Mouse (Mus musculus) testis, adult 2 months (tissue): ENCODE measurements around the gene Ppp1r21.

Source experiments
- CTCF ChIP-seq: fragments of 200-500 bp; IDR thresholded peaks from 2 replicates; pipeline ENCODE4 v1.5.1; 2012; ENCODE audit warnings: low read depth, mild to moderate bottlenecking, inconsistent platforms, low read length, moderate library complexity; ENCODE audit not compliant: control insufficient read depth, insufficient read depth, insufficient replicate concordance
- POLR2A ChIP-seq: fragments of 200-500 bp; IDR thresholded peaks from 2 replicates; pipeline ENCODE4 v1.6.1; 2012; ENCODE audit warnings: low read depth, mild to moderate bottlenecking, inconsistent platforms, low read length, moderate library complexity; ENCODE audit not compliant: control insufficient read depth

DNA sequence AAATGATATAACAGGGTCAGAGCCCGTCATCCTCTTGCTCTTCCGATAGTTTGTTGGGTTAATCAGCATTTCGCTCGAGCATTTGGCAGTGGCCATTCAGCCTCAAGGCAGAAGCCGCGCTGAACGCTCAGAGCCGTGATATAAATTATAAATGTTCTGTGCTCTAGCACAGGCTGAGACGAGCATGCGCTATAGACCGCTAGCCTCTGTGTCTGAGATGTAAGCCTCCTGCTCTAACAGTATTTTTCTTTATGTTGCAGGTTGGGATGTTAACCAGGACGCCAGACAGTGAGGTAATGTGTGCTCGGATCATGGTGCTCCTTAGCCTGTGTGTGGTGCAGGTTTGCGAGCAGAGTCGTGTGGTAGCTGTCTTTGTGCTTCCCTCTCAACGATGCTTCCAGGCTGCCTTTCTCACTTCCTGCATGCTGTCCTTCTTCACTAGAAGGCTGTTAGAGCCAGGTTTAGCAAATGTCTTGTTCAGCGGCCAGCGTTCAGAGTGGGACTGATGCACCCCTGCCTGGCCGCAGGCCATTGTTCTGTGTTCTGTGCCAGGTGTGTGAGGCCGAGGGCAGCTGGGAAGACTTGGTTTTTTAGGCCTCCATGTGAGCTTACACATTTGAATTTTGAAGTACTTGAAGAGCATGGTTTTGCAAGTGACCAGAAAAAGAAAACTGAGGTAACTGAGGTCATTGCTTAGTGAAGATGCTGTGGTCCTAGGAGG is 48.8 kb downstream of the Ppp1r21 start:
- TF ChIP-seq POLR2A (no peak), CTCF (no peak)
